Mouse (Mus musculus) cerebellum, adult 2 months (tissue): ENCODE data around the gene Arpc4. TPM values are rescaled to one million over a fixed set of nuclear protein-coding genes. Genes with fewer than 3 reads are reported as not detected.

ENCODE experiments used
- DNase-seq, 2 experiments: peaks; one replicate each; pipeline ENCODE4 v3.0.0; 2021
- H3K27ac ChIP-seq: fragments of 200-500 bp; 2 replicates; pipeline ENCODE4 v1.5.1; 2012; ENCODE audit warnings: low read length, control low read depth, inconsistent platforms; ENCODE audit not compliant: insufficient read depth
- H3K27me3 ChIP-seq: fragments of 200-500 bp; 2 replicates; pipeline ENCODE4 v1.6.1; 2012; ENCODE audit warnings: inconsistent platforms, mild to moderate bottlenecking, low read length, moderate library complexity; ENCODE audit not compliant: control insufficient read depth, insufficient read depth
- H3K4me1 ChIP-seq: fragments of 200-500 bp; 2 replicates; pipeline ENCODE4 v1.6.1; 2011; ENCODE audit warnings: low read length; ENCODE audit not compliant: control insufficient read depth, insufficient read depth
- H3K4me3 ChIP-seq: fragments of 200-500 bp; replicated peaks from 2 replicates; pipeline ENCODE3; 2011; ENCODE audit warnings: mild to moderate bottlenecking, low read depth, low read length, control low read depth; ENCODE audit not compliant: insufficient read depth
- CTCF ChIP-seq: fragments of 200-500 bp; IDR thresholded peaks from 2 replicates; pipeline ENCODE4 v1.5.1; 2011; ENCODE audit warnings: low read depth, mild to moderate bottlenecking, control low read depth, low read length, moderate library complexity, borderline replicate concordance; ENCODE audit not compliant: insufficient read depth
- POLR2A ChIP-seq: fragments of 200-500 bp; IDR thresholded peaks from 2 replicates; pipeline ENCODE4 v1.6.1; 2011; ENCODE audit warnings: low read length, control low read depth, borderline replicate concordance; ENCODE audit not compliant: insufficient read depth
- WGBS: fragments of 180-500 bp; shearing (Covaris S2); methylation state at CpG from one replicate; pipeline ENCODE4 v1.1.7; 2018; 5-methylcytosine and 5-hydroxymethylcytosine counted together
- polyA plus RNA-seq: library from polyadenylated mRNA; depleted of rRNA; stranded (reverse); fragments of >200 nt; gene quantifications from 2 replicates; pipeline ENCODE4 v1.2.3, GENCODE M21; 2012

Arpc4 gene
- polyA plus RNA-seq, 1 experiment, result 152 TPM

GRCm38 (mm10) chr6:113418441-113419198 lies 40.7 kb downstream of the Arpc4 start:
- Histone ChIP-seq H3K27ac (peak overlapping the region; percentile 75), H3K27me3 (no peaks in the 10 kb centered on the region), H3K4me1 (peaks cover 10% of the 10 kb centered on the region; the same call in 1 of the 2 replicates), H3K4me3 (peak overlapping the region; percentile 94)
- DNase-seq, result no peak
- TF ChIP-seq CTCF (no peak), POLR2A (no peak)
- WGBS, result 6% methylated on average over 16 of the region's 16 CpGs

GRCm38 (mm10) chr6:113419199-113419587 lies 41.3 kb downstream of the Arpc4 start, which contains the start of gene Rpusd3:
Gene Rpusd3 (minus strand): TSS chr6:113419340.
- DNase-seq, result peak; percentile 97 to 100
- Histone ChIP-seq H3K27ac (peak within 1 kb of the TSS; percentile 75), H3K27me3 (no peaks in the 10 kb centered on the region), H3K4me1 (peaks cover 10% of the 10 kb centered on the region; the same call in 1 of the 2 replicates), H3K4me3 (peak within 1 kb of the TSS; percentile 94)
- TF ChIP-seq POLR2A (peak; percentile 98), CTCF (no peak)
- 1% methylated on average over 25 of the region's 25 CpGs for WGBS

GRCm38 (mm10) chr6:113423000-113423399 lies 45.1 kb downstream of the Arpc4 start:
- no peak for DNase-seq
- H3K27ac ChIP-seq, result no peak overlapping the region
- WGBS, result 80% methylated on average over 4 of the region's 4 CpGs
- peaks cover 4% of the 10 kb centered on the region; the same call in 1 of the 2 replicates for H3K4me1 ChIP-seq
- H3K4me3 ChIP-seq, result no peak overlapping the region
- no peak for TF ChIP-seq CTCF
- no peak for TF ChIP-seq POLR2A
- no peaks in the 10 kb centered on the region for H3K27me3 ChIP-seq

DNA sequence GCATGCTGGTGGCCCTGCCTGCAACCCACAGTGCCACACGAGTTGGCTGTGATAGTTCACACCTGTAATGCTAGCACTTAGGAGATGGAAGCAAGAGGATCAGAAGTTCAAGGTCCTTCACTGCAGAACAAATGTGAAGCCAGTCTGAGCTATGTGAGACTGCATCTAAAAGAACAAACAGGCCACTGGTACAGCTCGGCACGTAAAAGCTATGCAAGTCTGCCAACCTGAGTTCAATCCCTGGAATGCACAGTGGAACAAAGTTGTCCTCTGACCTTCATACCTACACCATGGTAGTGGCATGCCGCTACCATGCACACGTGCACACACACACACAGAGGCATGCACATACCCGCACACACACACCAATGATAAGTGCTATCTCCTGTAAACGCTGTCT lies 46.3 kb downstream of the Arpc4 start:
- Histone ChIP-seq H3K4me3 (no peak overlapping the region), H3K27ac (no peak overlapping the region), H3K27me3 (no peaks in the 10 kb centered on the region), H3K4me1 (no peaks in the 10 kb centered on the region)
- 85% methylated on average over 7 of the region's 7 CpGs for whole genome bisulfite sequencing
- no peak for DNase-seq
- TF ChIP-seq CTCF, result no peak
- no peak for TF ChIP-seq POLR2A

DNA sequence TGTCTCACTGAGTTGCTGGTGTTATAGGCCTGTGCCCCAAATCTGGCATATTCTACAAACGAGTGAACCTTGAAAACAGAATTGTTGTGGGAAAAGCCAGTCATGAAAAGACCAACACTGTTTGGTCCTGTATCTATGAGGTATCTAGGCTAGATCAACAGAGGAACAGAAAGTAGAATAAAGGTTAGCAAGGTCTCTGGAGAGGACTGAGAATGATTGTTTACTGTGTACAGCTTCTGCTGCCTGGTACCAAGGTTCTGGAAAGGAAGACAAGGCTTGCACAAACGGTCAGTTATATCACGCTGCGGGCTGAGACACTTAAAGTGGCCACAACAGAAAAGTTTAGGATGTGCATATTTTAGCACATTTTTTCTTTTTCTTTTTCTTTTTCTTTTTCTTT lies 48.8 kb downstream of the Arpc4 start:
- no peak for DNase-seq
- H3K27me3 ChIP-seq, result no peaks in the 10 kb centered on the region
- H3K4me1 ChIP-seq, result no peaks in the 10 kb centered on the region
- no peak overlapping the region for H3K4me3 ChIP-seq
- TF ChIP-seq POLR2A, result no peak
- no peak for TF ChIP-seq CTCF
- H3K27ac ChIP-seq, result no peak overlapping the region
- WGBS, result 87% methylated on average over 4 of the region's 4 CpGs

GRCm38 (mm10) chr6:113427397-113427796 lies 49.5 kb downstream of the Arpc4 start:
- Histone ChIP-seq H3K4me3 (no peak overlapping the region), H3K27ac (no peak overlapping the region), H3K27me3 (no peaks in the 10 kb centered on the region), H3K4me1 (no peaks in the 10 kb centered on the region)
- DNase-seq, result no peak
- 64% methylated on average over 3 of the region's 3 CpGs for WGBS
- TF ChIP-seq POLR2A (no peak), CTCF (peak; percentile 52; the same call in 1 of the 2 replicates)

DNA sequence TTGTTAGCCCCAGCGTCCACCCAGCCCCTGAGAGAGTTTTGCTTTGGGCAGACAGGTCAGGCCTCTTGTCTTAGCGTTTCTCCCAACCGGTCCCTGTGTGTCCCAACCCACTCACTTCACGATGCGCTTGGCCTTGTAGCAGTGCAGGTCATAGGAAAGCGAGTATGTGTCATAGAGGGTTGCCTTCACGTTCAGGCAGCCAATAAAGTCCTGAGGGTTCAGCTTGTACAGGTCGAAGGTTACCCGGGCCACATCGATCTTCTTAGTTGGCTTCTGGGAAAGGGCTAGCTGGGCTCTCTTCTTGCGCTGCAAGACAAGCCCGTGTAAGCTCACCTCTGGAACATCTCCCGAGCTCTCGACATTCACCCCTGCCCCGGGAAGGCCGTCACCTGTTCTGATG lies 50.1 kb downstream of the Arpc4 start:
- 94% methylated on average over 16 of the region's 16 CpGs for WGBS
- H3K4me3 ChIP-seq, result no peak overlapping the region
- TF ChIP-seq CTCF, result no peak
- TF ChIP-seq POLR2A, result no peak
- H3K27ac ChIP-seq, result no peak overlapping the region
- no peaks in the 10 kb centered on the region for H3K4me1 ChIP-seq
- DNase-seq, result no peak
- H3K27me3 ChIP-seq, result no peaks in the 10 kb centered on the region

DNA sequence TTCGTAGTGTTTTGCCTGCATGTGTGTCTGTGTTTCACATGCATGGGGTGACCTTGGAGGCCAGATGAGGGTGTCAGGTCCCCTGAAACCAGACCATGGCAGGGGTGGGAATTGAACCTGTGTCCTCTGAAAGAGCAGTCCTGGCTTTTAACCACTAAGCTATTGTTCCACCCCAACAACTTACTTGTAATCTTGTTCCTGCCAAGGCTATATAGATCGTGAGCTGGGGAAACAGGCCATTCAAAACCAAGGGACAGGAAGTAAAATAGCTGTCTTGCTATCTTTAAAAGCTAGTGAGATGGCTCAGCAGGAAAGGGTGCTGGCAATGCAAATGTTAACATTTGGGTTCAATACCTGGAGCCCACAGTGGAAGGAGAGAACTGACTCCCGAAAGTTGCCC lies 52.0 kb downstream of the Arpc4 start:
- Histone ChIP-seq H3K27ac (no peak overlapping the region), H3K27me3 (no peaks in the 10 kb centered on the region), H3K4me1 (no peaks in the 10 kb centered on the region), H3K4me3 (no peak overlapping the region)
- no peak for TF ChIP-seq POLR2A
- TF ChIP-seq CTCF, result no peak
- no peak for DNase-seq
- 73% methylated on average over 3 of the region's 3 CpGs for WGBS
